In genomic region chr17:17623890-17624420, GRCm38 (mm10) we compare ENCODE assay signal across 8 mouse cellular contexts. TPM values are rescaled to one million over a fixed set of nuclear protein-coding genes. Genes with fewer than 3 reads are reported as not detected.
A peak's percentile ranks its signal among the peaks of the same experiment; 100 is the strongest.
DNase-seq lines count a peak whose midpoint lies in the region; ATAC-seq and TF ChIP-seq lines count a peak whose summit lies in the region.

No protein-coding gene starts in this region.

- H3K36me3 ChIP-seq in thymus, adult 2 months (ENCODE audit: control insufficient read depth, insufficient read depth, low read length) = no peaks in the 10 kb centered on the region
- no peaks in the 10 kb centered on the region for H3K36me3 ChIP-seq in neural tube, embryonic 13.5 days

- H3K4me3 ChIP-seq in thymus, adult 2 months (ENCODE audit: control insufficient read depth, insufficient read depth, low read length) = peak overlapping the region; percentile 98
- peak overlapping the region; percentile 94 for H3K4me3 ChIP-seq in neural tube, embryonic 13.5 days

- no peaks in the 10 kb centered on the region for H3K27me3 ChIP-seq in thymus, adult 2 months (ENCODE audit: control insufficient read depth, insufficient read depth, low read length)
- no peaks in the 10 kb centered on the region for H3K27me3 ChIP-seq in neural tube, embryonic 13.5 days

- TF ChIP-seq POLR2A in thymus, adult 2 months (IDR thresholded peaks at IDR 0.05; ENCODE audit: control insufficient read depth, extremely low read depth, insufficient read depth, low read length, poor library complexity) = no peak

- H3K9me3 ChIP-seq in neural tube, embryonic 13.5 days = 0 out of 2 replicates have a peak, but pooled peaks cover 3% of the 10 kb centered on the region

- under 1% methylated on average over 42 of the region's 42 CpGs for WGBS in thymus, adult 2 months
- under 1% methylated on average over 40 of the region's 42 CpGs for WGBS in neural tube, embryonic 13.5 days

- no peaks in the 10 kb centered on the region; the same call in 1 of the 2 replicates for H3K4me1 ChIP-seq in thymus, adult 2 months (replicated peaks; ENCODE audit: control insufficient read depth, insufficient read depth, low read length)
- H3K4me1 ChIP-seq in neural tube, embryonic 13.5 days (replicated peaks) = peaks cover 29% of the 10 kb centered on the region

- no peak for TF ChIP-seq CTCF in thymus, adult 2 months (IDR thresholded peaks at IDR 0.05; ENCODE audit: borderline replicate concordance, control insufficient read depth, extremely low read depth, insufficient read depth, low read length, poor library complexity)

- H3K9ac ChIP-seq in neural tube, embryonic 13.5 days = peak overlapping the region; percentile 96

- peak; percentile 58 for DNase-seq in thymus, adult 2 months
- no peak for DNase-seq in thymus, adult 18-20 months
- peak; percentile 56 for DNase-seq in embryo, embryonic 10.5 days (ENCODE audit: low spot score)
- peak; percentile 70 for DNase-seq in heart, adult 8-10 months (ENCODE audit: low spot score)
- DNase-seq in kidney, adult 9 months = peak; percentile 65
- peak; percentile 73 to 75 for DNase-seq in lung, adult 18-20 months
- DNase-seq in urinary bladder, postnatal 25 days (ENCODE audit: low spot score) = peak; percentile 56

- peak overlapping the region; percentile 66 for H3K27ac ChIP-seq in thymus, adult 2 months (ENCODE audit: control insufficient read depth, insufficient read depth, low read length)
- H3K27ac ChIP-seq in neural tube, embryonic 13.5 days (replicated peaks) = peak overlapping the region; percentile 100

- ATAC-seq in neural tube, embryonic 13.5 days (ENCODE audit: low read depth) = peak; percentile 20

- peak overlapping the region; percentile 75 for H3K4me2 ChIP-seq in neural tube, embryonic 13.5 days

RNA-seq across cellular contexts. Expression of gene Lnpep, which starts 0.9 kb away (rescaled TPM):
- 18.9 and 19.4 TPM in 2 replicates for polyA plus RNA-seq in thymus, adult 2 months (2012; rRNA removed)
- total RNA-seq in heart, adult 8-10 months (2022) = 100 to 1,000 TPM; 158 to 181 (median 160) TPM
- polyA plus RNA-seq in neural tube, embryonic 13.5 days (2015; fragmentation: Nextera tagmentation; extraction: Ambion mirVana) = 8.5 and 8.7 TPM in 2 replicates

Comparison
In these comparisons a context has a peak if more than half of its experiments do, and no peak if none do; other contexts are left out.
1. DNase-seq: peak in thymus, adult 2 months (single experiment), embryo, embryonic 10.5 days (single experiment), heart, adult 8-10 months (single experiment), kidney, adult 9 months (single experiment), lung, adult 18-20 months (2 of 2) and urinary bladder, postnatal 25 days (single experiment); none in thymus, adult 18-20 months (0 of 2).